Mouse (Mus musculus) adrenal gland, adult 10 weeks (tissue): ENCODE data around the gene Rfc4. TPM values are rescaled to one million over a fixed set of nuclear protein-coding genes. Genes with fewer than 3 reads are reported as not detected.

Source experiments
- polyA plus RNA-seq: library from polyadenylated mRNA; stranded (reverse); fragments of 350-450 nt; fragmentation: Illumina TruSeq; extraction: RNeasy Lipid Tissue Mini Kit (QIAGEN cat#74804); gene quantifications from one replicate; pipeline ENCODE4 v1.2.3, GENCODE M21; 2014; ENCODE audit warnings: low read depth, low replicate concordance

Rfc4 gene
- polyA plus RNA-seq = 17.7 TPM

GRCm38 (mm10) chr16:23127673-23128375 lies at the start of gene Rfc4:
Rfc4 (minus strand) TSS chr16:23127737.

GRCm38 (mm10) chr16:23146280-23146679 lies 18.7 kb upstream of the Rfc4 start, which contains the start of gene Adipoq:
Adipoq (plus strand) TSS chr16:23146536.

GRCm38 (mm10) chr16:23107231-23107942 lies 20.1 kb downstream of the Rfc4 start, which contains the start of gene Eif4a2:
Eif4a2 (plus strand) TSS chr16:23107444.

Other genes starting within 250 kb of the Rfc4 start
- gene Ahsg, start 236.5 kb downstream of the Rfc4 start, polyA plus RNA-seq = 10.7 TPM
- 34.1 TPM for gene Fetub, start 209.4 kb downstream of the Rfc4 start, polyA plus RNA-seq
- gene Hrg, start 176.7 kb downstream of the Rfc4 start, polyA plus RNA-seq = not detected
- 7.7 TPM for gene Kng2, start 98.3 kb downstream of the Rfc4 start, polyA plus RNA-seq
- gene Kng1, start 69.9 kb downstream of the Rfc4 start, polyA plus RNA-seq = not detected
- 1,932 TPM for gene Eif4a2, start 20.3 kb downstream of the Rfc4 start, polyA plus RNA-seq
- gene Adipoq, start 18.8 kb upstream of the Rfc4 start, polyA plus RNA-seq = 319 TPM
- 38.5 TPM for gene St6gal1, start 97.0 kb upstream of the Rfc4 start, polyA plus RNA-seq